Mouse (Mus musculus) heart, adult 8-10 months (tissue): Measurements from ENCODE around the gene Creb5. TPM values are rescaled to one million over a fixed set of nuclear protein-coding genes. Genes with fewer than 3 reads are reported as not detected.

Experiments used
- DNase-seq: peaks from one replicate; pipeline ENCODE4 v3.0.0; 2022; ENCODE audit warnings: low spot score
- total RNA-seq, 4 experiments: library from RNA; stranded (reverse); gene quantifications; 2 replicates each; pipeline ENCODE4 v1.2.4; 2022

Gene Creb5
- total RNA-seq, 4 experiments from 2014 or later, result 4.5 to 9.9 (median 8.2) TPM

DNA sequence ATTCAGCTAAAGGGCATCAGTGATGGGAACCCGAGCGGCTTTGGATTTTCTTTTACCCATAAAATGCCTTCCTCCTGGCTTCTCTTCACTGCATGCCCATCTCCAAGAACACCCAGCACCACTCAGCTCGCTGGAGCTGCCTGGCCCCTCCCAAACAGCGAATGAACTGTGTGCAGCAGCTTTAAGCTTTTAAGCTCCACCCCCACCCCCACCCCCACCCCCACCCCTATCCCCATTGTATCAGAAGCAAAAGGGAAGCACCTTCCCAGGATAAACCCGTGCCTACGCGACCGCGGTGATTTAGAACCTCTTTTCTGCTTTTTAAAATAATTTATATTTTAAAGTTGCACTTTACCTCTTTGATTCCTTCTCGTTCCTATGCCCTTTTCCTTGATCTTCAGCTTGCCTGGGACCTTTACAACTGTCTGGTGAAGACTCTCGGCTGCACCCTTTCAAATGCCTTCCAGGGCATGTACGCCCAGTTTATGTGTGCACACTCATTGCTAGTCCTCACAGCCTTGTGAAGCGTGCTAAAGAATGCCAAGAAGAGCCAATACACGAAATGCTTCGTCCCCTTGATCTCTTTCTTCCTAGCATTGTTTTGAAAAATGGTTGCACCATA, 411.2 kb downstream of the Creb5 start:
- no peak for DNase-seq

DNA sequence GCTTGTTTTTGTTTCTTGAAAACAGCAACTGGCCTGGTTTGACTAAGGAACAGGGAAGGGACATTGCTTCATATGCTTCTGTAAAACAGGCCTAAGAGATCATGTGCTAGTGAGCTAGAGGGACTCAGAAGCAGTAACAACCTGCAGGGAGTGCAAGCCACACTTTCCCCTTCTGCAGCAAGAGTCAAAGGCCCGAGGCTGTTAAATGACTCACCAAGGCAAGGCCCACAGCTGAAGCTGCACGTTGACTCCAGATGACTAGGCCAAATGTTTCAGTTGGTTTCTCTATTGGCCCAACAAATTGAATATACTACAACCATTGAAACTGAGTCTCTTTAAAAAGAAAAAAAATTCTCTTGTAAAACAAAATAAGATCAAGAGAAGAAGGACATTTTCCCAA, 417.4 kb downstream of the Creb5 start:
- DNase-seq, result no peak

- no peak for DNase-seq
These were observed 419.7 kb downstream of the Creb5 start for GRCm38 (mm10) chr6:53706604-53707330.

DNA sequence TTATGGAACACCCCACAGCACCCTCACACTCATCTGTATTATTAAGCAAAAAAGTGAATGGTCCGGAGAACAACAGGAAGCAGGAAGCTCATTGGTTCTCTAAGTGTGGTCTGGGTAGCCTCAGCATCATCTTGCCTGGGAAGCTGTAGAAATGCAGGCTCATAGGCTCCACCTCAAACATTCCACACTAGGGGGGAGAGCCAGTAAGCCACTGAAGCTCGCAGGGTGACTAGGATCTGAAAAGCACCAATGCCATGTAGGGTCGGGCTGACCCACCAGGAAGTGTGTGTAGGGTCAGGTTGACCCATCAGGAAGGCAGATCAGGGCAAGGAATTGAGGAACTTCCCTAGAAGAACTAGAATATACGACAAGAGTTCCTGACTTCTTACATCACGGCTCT, 420.7 kb downstream of the Creb5 start:
- DNase-seq, result no peak

DNA sequence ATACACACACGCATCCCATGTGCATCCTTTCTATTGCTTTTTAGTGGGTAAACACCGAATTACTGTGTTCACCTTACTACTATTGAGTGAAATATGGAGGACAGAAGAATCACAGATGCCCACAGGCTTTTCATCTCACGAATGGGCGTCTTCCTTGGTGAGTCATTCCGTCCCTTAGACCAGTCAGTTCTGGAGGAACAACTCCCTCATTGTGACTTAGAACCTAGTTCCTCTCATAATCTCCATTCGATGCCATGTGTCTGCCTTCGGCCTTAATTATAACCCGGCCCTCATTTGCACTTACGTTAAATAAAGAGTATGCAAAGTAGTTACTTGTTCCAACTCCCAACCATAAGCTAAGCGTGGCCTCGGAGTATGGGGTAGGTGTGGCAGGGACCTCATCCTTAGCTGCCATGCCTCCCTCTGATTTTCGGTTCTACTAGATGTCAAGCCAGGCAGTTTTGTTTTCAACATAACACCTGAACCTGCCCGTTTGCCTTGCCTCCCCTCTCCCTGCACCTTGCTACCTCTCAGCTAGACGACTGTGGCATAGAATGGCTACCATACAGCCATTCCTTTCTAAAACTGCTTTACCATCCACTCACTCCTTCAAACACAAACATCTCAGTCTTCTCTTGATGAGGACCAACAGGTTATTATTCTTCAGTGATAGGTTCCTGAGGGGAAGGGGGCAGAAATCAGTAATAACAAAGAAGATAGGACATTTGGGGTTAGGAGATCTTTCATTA, 422.8 kb downstream of the Creb5 start:
- no peak for DNase-seq

- no peak for DNase-seq
These were observed 423.5 kb downstream of the Creb5 start for GRCm38 (mm10) chr6:53710560-53710959.

DNA sequence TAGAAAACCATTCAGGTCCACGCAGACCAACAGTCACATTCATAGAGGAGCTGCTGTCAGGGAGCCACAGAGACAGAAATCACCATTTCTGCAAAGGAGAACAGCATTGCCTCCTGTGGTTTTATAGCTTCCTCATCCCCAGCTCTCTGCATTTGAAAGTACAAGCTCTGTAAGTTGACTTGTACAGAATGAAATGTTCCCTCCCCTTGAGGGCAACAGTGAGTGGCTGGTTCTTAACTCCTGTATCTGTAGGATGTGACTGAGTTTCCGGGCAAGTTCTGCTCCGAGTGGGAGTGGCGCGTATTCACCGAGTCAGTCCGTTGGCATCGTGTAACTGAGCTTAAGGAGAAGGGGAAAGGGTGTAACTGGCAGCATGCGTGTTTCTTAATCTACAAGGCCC, 426.1 kb downstream of the Creb5 start:
- no peak for DNase-seq

GRCm38 (mm10) chr6:53714908-53715321, 427.8 kb downstream of the Creb5 start:
- peak; percentile 48 for DNase-seq

- DNase-seq, result no peak
These were observed 428.9 kb downstream of the Creb5 start for GRCm38 (mm10) chr6:53716013-53716412.

GRCm38 (mm10) chr6:53720009-53720408, 432.9 kb downstream of the Creb5 start:
- no peak for DNase-seq

GRCm38 (mm10) chr6:53721595-53721994, 434.5 kb downstream of the Creb5 start:
- DNase-seq, result peak; percentile 61

DNA sequence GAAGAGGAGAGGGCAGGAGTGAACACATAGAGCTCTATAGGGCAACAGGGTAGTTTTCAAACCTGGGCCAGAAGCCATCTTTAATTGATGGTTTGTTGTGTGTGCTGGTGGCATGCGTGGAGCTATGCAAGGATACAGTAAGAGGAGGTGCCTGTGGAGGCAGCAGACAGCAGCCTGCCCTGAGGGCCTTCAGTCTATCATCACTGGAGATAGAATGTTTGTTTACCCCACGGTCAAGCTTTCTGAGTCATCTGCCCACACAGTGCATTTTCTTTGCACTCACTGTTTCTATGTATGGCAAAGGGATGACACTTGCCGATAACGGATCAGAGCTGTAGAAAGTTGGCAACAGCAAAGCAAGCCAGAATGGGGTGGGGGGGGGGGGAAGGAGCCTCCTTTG, 435.6 kb downstream of the Creb5 start:
- DNase-seq, result no peak

DNA sequence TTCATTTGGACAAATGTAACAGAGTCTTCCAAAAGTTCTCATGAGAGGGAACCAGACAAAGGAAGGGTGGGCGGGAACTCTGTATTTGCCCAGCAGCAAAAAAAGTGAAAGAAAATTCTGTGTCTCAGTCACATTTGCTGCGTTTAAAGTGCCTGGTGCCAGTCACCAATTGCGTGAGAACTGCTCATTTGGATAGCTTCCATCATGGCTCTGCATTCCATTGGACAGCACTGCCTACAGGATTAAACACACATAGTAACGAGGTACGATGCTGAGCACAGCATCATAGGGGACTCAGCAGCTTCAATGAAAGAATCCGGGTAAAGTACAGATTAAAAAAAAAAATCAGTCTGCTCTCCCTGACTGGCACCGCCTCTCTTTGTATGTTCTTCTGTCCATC, 443.4 kb downstream of the Creb5 start:
- DNase-seq, result no peak

- no peak for DNase-seq
These were observed 444.0 kb downstream of the Creb5 start for GRCm38 (mm10) chr6:53730996-53731485.

DNA sequence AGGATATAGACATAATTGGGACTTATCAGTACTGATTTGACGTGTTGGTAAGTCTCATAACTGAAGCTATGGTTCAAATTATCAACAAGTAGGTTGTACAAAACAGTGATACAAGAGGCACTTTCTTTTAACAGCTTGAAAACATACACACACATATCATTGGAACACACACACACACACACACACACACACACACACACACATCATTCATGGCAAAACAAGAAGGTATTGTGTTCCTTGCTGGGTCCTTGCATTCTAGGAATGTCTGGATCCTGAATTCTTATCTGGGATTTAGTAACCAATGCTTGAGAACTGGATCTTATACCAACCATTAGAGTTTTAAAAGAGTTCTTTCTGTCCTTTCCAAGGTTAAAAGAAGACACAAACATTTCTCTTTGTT, 446.5 kb downstream of the Creb5 start:
- DNase-seq, result no peak

DNA sequence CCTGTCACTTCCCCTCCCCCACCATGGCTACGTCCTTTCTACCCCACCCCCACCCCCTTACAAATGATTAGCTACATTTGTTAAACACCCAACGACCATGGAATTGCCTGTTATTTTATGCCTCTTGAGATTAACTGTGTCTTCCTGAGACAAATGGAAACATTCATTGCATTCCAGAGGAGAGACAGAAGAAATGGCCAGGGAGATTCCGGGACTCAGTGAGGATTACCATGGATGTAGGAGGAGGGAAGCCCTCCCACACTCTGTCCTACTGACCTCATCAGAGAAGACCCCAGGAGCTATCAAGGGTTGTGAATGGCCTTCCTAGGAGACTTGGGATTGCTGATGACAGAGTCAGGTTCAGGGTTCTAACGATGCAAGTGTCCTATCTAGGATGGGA, 446.9 kb downstream of the Creb5 start:
- DNase-seq, result no peak

DNA sequence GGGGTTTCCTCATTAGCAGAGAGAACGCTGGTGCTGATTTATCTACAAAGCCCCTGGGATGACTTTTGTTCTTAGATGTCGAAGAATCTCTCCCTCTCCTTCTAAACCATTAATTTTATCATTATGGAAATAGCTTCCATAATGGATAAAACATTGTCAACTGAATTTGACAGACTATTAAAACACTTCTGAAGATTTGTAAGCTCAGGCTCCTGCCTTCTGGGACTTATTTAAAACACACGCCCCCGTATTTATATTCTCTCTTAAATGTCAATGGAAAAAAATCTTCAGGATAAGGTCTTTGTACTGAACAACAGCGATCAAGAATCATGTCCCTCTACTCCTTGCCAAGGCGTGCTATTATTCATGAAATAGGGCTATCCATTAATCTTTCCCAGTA, 448.6 kb downstream of the Creb5 start:
- no peak for DNase-seq

- no peak for DNase-seq
These were observed 451.1 kb downstream of the Creb5 start for GRCm38 (mm10) chr6:53738206-53738605.

DNA sequence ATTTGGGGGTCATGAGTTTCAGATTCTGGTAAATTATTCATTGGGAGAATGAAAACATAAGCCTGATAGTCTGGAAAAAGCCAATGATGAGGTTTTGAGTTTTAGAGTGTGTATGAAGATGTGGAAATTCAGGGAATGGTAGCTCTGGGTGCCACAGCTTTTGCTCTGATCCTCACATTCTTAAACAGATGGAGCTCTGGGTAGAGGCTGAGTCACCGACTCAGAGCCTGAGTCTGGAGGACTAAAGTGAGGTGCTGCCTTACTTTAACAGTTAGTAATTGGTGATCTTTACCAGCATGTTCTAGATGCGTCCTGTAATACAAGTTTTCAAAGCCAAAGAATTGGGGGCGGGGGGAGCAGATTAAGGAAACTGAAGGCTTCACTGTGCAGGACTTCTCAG, 454.2 kb downstream of the Creb5 start:
- no peak for DNase-seq
